In genomic region chr7:117700066-117700465, GRCm38 (mm10) we compare ENCODE assay signal across 10 mouse cellular contexts.
DNase-seq lines count a peak whose midpoint lies in the region; ATAC-seq lines count a peak whose summit lies in the region.
"Had no signal": no experiment of that assay in that cellular context is flagged by ENCODE, and none has a peak within 500 bp of the region (broad histone marks: within the 10 kb centered on the region; RNA-seq: fewer than 3 reads in every experiment).

No protein-coding gene starts in this region.

- H3K27ac ChIP-seq in hindbrain, embryonic 13.5 days, result no peak overlapping the region
- H3K27ac ChIP-seq in hindbrain, embryonic 11.5 days (ENCODE audit: low read depth, low read length), result no peak overlapping the region

- no peak overlapping the region for H3K4me2 ChIP-seq in hindbrain, embryonic 13.5 days
- H3K4me2 ChIP-seq in hindbrain, embryonic 11.5 days (replicated peaks; ENCODE audit: low read depth, low read length), result no peak overlapping the region

- H3K9ac ChIP-seq in hindbrain, embryonic 13.5 days, result no peak overlapping the region
- H3K9ac ChIP-seq in hindbrain, embryonic 11.5 days (ENCODE audit: low read depth, low read length), result no peak overlapping the region

- 0 out of 2 replicates have a peak, but pooled peaks have one; percentile 36 for ATAC-seq in hindbrain, embryonic 13.5 days (ENCODE audit: low FRiP score)
- no peak for ATAC-seq in hindbrain, embryonic 11.5 days (ENCODE audit: low FRiP score)
- ATAC-seq in megakaryocyte, adult 5-6 weeks (ENCODE audit: poor library complexity, severe bottlenecking), result no peak

- intact Hi-C loops in left cerebral cortex, postnatal 14 days (cut with DNase I), result no loop called here

- no peak for DNase-seq in hindbrain, embryonic 11.5 days (ENCODE audit: low spot score)
- peak; percentile 54 for DNase-seq in right cerebral cortex, adult 18-20 months
- no peak for DNase-seq in right cerebral cortex, postnatal 4 days
- peak; percentile 28 to 48 for DNase-seq in left cerebral cortex, postnatal 14 days (ENCODE audit: low spot score in 2 of 2)
- DNase-seq in cerebellum, adult 18-20 months, result no peak
- no peak for DNase-seq in natural killer cell, adult 2 months (ENCODE audit: low spot score in 2 of 2)
- DNase-seq: adrenal gland, postnatal 25 days; kidney, postnatal 14 days had no signal

- WGBS in hindbrain, embryonic 13.5 days, result 58% methylated on average over 6 of the region's 6 CpGs
- WGBS in hindbrain, embryonic 11.5 days, result 80% methylated on average over 6 of the region's 6 CpGs

- H3K4me3 ChIP-seq in hindbrain, embryonic 13.5 days, result no peak overlapping the region
- no peak overlapping the region for H3K4me3 ChIP-seq in hindbrain, embryonic 11.5 days (ENCODE audit: low read depth, low read length)

- peaks cover 15% of the 10 kb centered on the region; the same call in 1 of the 2 replicates for H3K4me1 ChIP-seq in hindbrain, embryonic 13.5 days (replicated peaks)
- no peaks in the 10 kb centered on the region for H3K4me1 ChIP-seq in hindbrain, embryonic 11.5 days (replicated peaks; ENCODE audit: control insufficient read depth, insufficient read depth, low read length)

- no peaks in the 10 kb centered on the region; the same call in 1 of the 2 replicates for H3K9me3 ChIP-seq in hindbrain, embryonic 13.5 days
- no peaks in the 10 kb centered on the region for H3K9me3 ChIP-seq in hindbrain, embryonic 11.5 days (ENCODE audit: control insufficient read depth, low read length)

- H3K27me3 ChIP-seq in hindbrain, embryonic 13.5 days, result no peaks in the 10 kb centered on the region
- H3K27me3 ChIP-seq in hindbrain, embryonic 11.5 days (ENCODE audit: control insufficient read depth, insufficient read depth, low read length), result no peaks in the 10 kb centered on the region

- H3K36me3 ChIP-seq in hindbrain, embryonic 13.5 days, result no peaks in the 10 kb centered on the region
- no peaks in the 10 kb centered on the region for H3K36me3 ChIP-seq in hindbrain, embryonic 11.5 days (ENCODE audit: control insufficient read depth, insufficient read depth, low read length)

Comparison
In these comparisons a context has a peak if more than half of its experiments do, and no peak if none do; other contexts are left out.
1. DNase-seq: peak in right cerebral cortex, adult 18-20 months (single experiment) and left cerebral cortex, postnatal 14 days (2 of 2); none in hindbrain, embryonic 11.5 days (single experiment), right cerebral cortex, postnatal 4 days (single experiment), cerebellum, adult 18-20 months (0 of 2) and natural killer cell, adult 2 months (0 of 2).